Mouse (Mus musculus): ENCODE results near the gene Ghrhr. TPM values are rescaled to one million over a fixed set of nuclear protein-coding genes. Genes with fewer than 3 reads are reported as not detected.

The Ghrhr gene
- total and polyA plus RNA-seq, 2 experiments: 0.09 TPM; not detected in 1

DNA sequence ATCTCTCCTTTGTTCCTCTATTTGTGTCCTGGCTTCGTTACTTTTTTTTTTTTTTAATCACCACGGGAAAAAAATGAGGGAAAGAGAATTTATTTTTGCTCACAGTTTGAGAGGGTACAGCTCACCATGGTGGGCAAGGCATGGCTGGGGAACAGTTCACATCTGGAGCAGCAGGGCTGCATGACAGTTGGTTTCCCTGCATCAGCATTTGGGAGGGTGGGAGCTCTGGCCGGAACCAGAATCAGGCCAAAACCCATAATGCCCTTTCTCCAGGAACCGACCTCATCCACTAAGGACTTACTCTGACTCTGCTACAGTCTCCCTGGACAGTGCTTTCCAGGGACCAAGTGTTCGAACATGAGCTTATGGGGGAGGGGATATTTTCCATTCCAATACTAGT lies 13.2 kb downstream of the Ghrhr start:
- WGBS: 53% methylated on average over 5 of the region's 5 CpGs
- Histone ChIP-seq H3K4me3 (ENCODE audit: insufficient read depth, low read depth, low read length) (no peak overlapping the region), H3K9ac (ENCODE audit: low read depth, low read length) (no peak overlapping the region), H3K36me3 (ENCODE audit: control insufficient read depth, insufficient read depth, low read length) (no peaks in the 10 kb centered on the region), H3K79me2 (ENCODE audit: control insufficient read depth, insufficient read depth, low read length) (no peaks in the 10 kb centered on the region), H3K4me1 (ENCODE audit: control insufficient read depth, insufficient read depth, low read length) (no peaks in the 10 kb centered on the region), H3K27me3 (ENCODE audit: control insufficient read depth, insufficient read depth, low read length) (no peaks in the 10 kb centered on the region), H3K27ac (replicated peaks; ENCODE audit: insufficient read depth, low read depth, low read length) (no peak overlapping the region)
- DNase-seq (ENCODE audit: extremely low read depth, low read depth, low spot score): no peak
- TF ChIP-seq CTCF (IDR thresholded peaks at IDR 0.05; ENCODE audit: low read depth, low read length) (no peak), POLR2A (IDR thresholded peaks at IDR 0.05; ENCODE audit: extremely low read depth, insufficient read depth, low read length) (no peak)

DNA sequence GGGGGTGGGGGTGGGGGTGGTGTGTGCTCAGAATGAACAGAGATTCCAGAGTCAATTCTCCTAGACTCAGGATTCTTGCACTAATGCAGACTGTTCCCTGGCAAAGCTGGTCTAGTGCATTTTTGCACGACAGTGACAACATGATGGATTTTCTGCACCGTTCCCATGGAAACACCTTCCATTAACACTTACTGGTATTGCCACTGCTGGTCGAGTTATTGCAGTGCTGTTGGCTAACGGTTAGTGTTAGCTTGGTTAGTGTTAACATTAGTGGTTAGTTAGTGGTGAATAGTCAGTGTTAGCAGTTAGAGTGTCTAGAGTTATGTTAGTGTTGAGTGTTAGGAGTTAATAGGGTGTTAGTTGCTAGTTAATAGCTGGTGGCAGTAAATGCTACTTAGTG lies 15.7 kb downstream of the Ghrhr start:
- WGBS: 62% methylated on average over 4 of the region's 4 CpGs
- Histone ChIP-seq H3K36me3 (ENCODE audit: control insufficient read depth, insufficient read depth, low read length) (no peaks in the 10 kb centered on the region), H3K4me3 (ENCODE audit: insufficient read depth, low read depth, low read length) (no peak overlapping the region), H3K27ac (replicated peaks; ENCODE audit: insufficient read depth, low read depth, low read length) (no peak overlapping the region), H3K4me1 (ENCODE audit: control insufficient read depth, insufficient read depth, low read length) (no peaks in the 10 kb centered on the region), H3K27me3 (ENCODE audit: control insufficient read depth, insufficient read depth, low read length) (no peaks in the 10 kb centered on the region), H3K79me2 (ENCODE audit: control insufficient read depth, insufficient read depth, low read length) (no peaks in the 10 kb centered on the region), H3K9ac (ENCODE audit: low read depth, low read length) (no peak overlapping the region)
- TF ChIP-seq POLR2A (IDR thresholded peaks at IDR 0.05; ENCODE audit: extremely low read depth, insufficient read depth, low read length) (no peak), CTCF (IDR thresholded peaks at IDR 0.05; ENCODE audit: low read depth, low read length) (no peak)
- no peak for DNase-seq (ENCODE audit: extremely low read depth, low read depth, low spot score)

DNA sequence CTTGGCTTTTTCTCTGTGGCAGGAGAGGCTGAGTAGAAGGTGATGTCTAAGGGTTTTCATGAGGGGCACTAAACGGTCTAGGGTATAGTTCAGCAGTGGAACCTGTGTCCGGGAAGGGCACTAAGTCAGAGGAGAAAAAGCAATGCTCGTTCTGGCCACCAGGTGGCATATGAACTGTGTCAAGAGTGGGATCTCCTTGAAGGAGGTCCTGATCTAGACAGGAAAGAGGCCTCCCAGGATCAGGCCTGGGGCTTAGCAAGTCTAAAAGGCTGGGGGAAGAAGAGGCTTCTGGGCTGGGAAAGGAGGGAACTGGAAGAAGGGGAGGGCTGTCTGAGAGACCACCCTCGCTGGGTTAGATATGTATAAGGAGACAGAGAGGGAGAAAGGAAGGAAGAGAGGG lies 16.4 kb downstream of the Ghrhr start:
- Histone ChIP-seq H3K27ac (replicated peaks; ENCODE audit: insufficient read depth, low read depth, low read length) (no peak overlapping the region), H3K4me1 (ENCODE audit: control insufficient read depth, insufficient read depth, low read length) (no peaks in the 10 kb centered on the region), H3K79me2 (ENCODE audit: control insufficient read depth, insufficient read depth, low read length) (no peaks in the 10 kb centered on the region), H3K4me3 (ENCODE audit: insufficient read depth, low read depth, low read length) (no peak overlapping the region), H3K27me3 (ENCODE audit: control insufficient read depth, insufficient read depth, low read length) (no peaks in the 10 kb centered on the region), H3K36me3 (ENCODE audit: control insufficient read depth, insufficient read depth, low read length) (no peaks in the 10 kb centered on the region), H3K9ac (ENCODE audit: low read depth, low read length) (no peak overlapping the region)
- TF ChIP-seq POLR2A (IDR thresholded peaks at IDR 0.05; ENCODE audit: extremely low read depth, insufficient read depth, low read length) (no peak), CTCF (IDR thresholded peaks at IDR 0.05; ENCODE audit: low read depth, low read length) (peak; percentile 54)
- peak; percentile 28 for DNase-seq (ENCODE audit: extremely low read depth, low read depth, low spot score)
- 16% methylated on average over 4 of the region's 4 CpGs for WGBS

DNA sequence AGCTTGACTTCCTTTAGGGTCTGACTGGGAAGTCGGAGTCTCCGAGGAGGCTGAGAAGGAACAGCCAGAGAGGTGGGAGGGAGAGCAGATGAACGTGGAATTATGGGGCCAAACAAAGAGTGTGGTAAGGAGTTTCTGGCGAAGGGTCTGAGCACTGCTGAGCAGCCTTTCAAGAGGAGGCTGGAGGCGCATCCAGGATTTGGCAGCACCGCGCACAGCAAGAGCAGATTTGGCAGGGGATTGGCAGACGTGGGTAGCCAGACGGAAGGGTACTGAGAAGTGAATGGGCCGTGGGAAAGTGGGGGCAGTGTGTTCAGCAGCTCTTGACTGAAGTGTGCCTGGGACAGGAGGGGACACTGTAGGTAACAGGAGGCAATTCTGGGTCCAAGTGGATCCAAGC lies 18.8 kb downstream of the Ghrhr start:
- no peaks in the 10 kb centered on the region for H3K4me1 ChIP-seq (ENCODE audit: control insufficient read depth, insufficient read depth, low read length)
- WGBS: 81% methylated on average over 10 of the region's 10 CpGs
- H3K27me3 ChIP-seq (ENCODE audit: control insufficient read depth, insufficient read depth, low read length): no peaks in the 10 kb centered on the region
- H3K4me3 ChIP-seq (ENCODE audit: insufficient read depth, low read depth, low read length): no peak overlapping the region
- H3K27ac ChIP-seq (replicated peaks; ENCODE audit: insufficient read depth, low read depth, low read length): no peak overlapping the region
- no peak overlapping the region for H3K9ac ChIP-seq (ENCODE audit: low read depth, low read length)
- DNase-seq (ENCODE audit: extremely low read depth, low read depth, low spot score): no peak
- TF ChIP-seq CTCF (IDR thresholded peaks at IDR 0.05; ENCODE audit: low read depth, low read length) (no peak), POLR2A (IDR thresholded peaks at IDR 0.05; ENCODE audit: extremely low read depth, insufficient read depth, low read length) (no peak)
- H3K79me2 ChIP-seq (ENCODE audit: control insufficient read depth, insufficient read depth, low read length): no peaks in the 10 kb centered on the region
- no peaks in the 10 kb centered on the region for H3K36me3 ChIP-seq (ENCODE audit: control insufficient read depth, insufficient read depth, low read length)

DNA sequence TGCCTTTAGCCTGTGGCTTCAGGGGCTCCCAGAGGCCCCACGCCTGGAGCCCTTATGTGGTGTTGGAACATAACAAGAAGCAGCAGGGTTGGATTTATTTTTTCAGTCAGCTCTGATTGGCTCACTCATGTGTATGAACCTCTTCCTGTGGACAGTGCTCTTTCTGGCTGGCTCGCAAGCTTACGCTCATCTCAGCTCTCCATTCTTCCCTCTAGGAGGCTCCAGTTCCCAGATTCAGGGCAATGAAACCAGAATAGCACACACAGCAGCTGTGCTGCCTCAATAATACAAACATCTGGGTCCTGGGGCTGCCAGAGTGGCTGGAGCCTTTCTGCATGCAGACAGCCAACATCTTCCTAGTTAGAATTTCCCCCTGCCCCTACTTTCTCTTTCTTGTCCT lies 20.1 kb downstream of the Ghrhr start:
- DNase-seq (ENCODE audit: extremely low read depth, low read depth, low spot score): no peak
- H3K4me3 ChIP-seq (ENCODE audit: insufficient read depth, low read depth, low read length): no peak overlapping the region
- 51% methylated on average over 3 of the region's 3 CpGs for WGBS
- no peaks in the 10 kb centered on the region for H3K36me3 ChIP-seq (ENCODE audit: control insufficient read depth, insufficient read depth, low read length)
- H3K27me3 ChIP-seq (ENCODE audit: control insufficient read depth, insufficient read depth, low read length): no peaks in the 10 kb centered on the region
- H3K9ac ChIP-seq (ENCODE audit: low read depth, low read length): no peak overlapping the region
- H3K27ac ChIP-seq (replicated peaks; ENCODE audit: insufficient read depth, low read depth, low read length): no peak overlapping the region
- no peak for TF ChIP-seq CTCF (IDR thresholded peaks at IDR 0.05; ENCODE audit: low read depth, low read length)
- TF ChIP-seq POLR2A (IDR thresholded peaks at IDR 0.05; ENCODE audit: extremely low read depth, insufficient read depth, low read length): no peak
- H3K4me1 ChIP-seq (ENCODE audit: control insufficient read depth, insufficient read depth, low read length): no peaks in the 10 kb centered on the region
- H3K79me2 ChIP-seq (ENCODE audit: control insufficient read depth, insufficient read depth, low read length): no peaks in the 10 kb centered on the region

DNA sequence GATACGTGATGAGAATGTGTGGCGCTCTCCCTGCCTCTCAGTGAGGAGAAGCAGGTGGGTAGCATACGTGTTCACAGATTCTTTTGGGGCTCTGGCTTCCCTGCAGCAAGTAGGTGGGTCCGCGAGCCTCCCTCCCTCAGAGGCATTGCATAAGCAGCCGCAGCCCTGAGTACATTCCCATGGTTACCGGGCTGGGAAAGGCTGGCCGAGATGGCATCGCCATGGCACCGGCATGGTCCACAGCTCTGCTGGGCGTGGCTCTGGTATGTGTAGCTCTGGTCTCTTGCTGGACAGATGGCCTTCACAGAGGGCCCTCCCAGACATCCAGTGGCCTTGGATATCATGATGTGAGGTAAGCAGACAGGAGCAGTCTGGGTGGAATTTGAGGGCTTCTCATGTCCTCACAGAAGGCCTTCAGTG lies 20.5 kb downstream of the Ghrhr start:
- WGBS: 83% methylated on average over 11 of the region's 11 CpGs
- H3K4me3 ChIP-seq (ENCODE audit: insufficient read depth, low read depth, low read length): no peak overlapping the region
- no peaks in the 10 kb centered on the region for H3K36me3 ChIP-seq (ENCODE audit: control insufficient read depth, insufficient read depth, low read length)
- H3K27ac ChIP-seq (replicated peaks; ENCODE audit: insufficient read depth, low read depth, low read length): no peak overlapping the region
- TF ChIP-seq POLR2A (IDR thresholded peaks at IDR 0.05; ENCODE audit: extremely low read depth, insufficient read depth, low read length): no peak
- TF ChIP-seq CTCF (IDR thresholded peaks at IDR 0.05; ENCODE audit: low read depth, low read length): no peak
- no peak for DNase-seq (ENCODE audit: extremely low read depth, low read depth, low spot score)
- H3K79me2 ChIP-seq (ENCODE audit: control insufficient read depth, insufficient read depth, low read length): no peaks in the 10 kb centered on the region
- H3K27me3 ChIP-seq (ENCODE audit: control insufficient read depth, insufficient read depth, low read length): no peaks in the 10 kb centered on the region
- H3K9ac ChIP-seq (ENCODE audit: low read depth, low read length): no peak overlapping the region
- H3K4me1 ChIP-seq (ENCODE audit: control insufficient read depth, insufficient read depth, low read length): no peaks in the 10 kb centered on the region
